Mouse (Mus musculus) midbrain, embryonic 14.5 days (tissue): ENCODE data around the gene Cep164. TPM values are rescaled to one million over a fixed set of nuclear protein-coding genes. Genes with fewer than 3 reads are reported as not detected.
"Not testable (repeated sequence)": the region's sequence is repeated elsewhere in the genome, so short reads cannot be mapped to it uniquely, and the experiment has no call there.

Experiments
- ATAC-seq: fragments of 200-750 bp; cut with Nextera tagmentation; 2 replicates; pipeline ENCODE4 v1.8.0; 2017; ENCODE audit warnings: moderate number of reproducible peaks, moderate library complexity; ENCODE audit not compliant: low FRiP score, low TSS enrichment
- DNase-seq: peaks from one replicate; pipeline ENCODE4 v3.0.0-alpha.2; 2015
- H3K27ac ChIP-seq: fragments of 300-500 bp; sonication (generic); replicated peaks from 2 replicates; pipeline ENCODE4 v1.5.1; 2014; ENCODE audit warnings: mild to moderate bottlenecking, low read depth, low read length, moderate library complexity
- H3K27me3 ChIP-seq: fragments of 300-500 bp; sonication (generic); 2 replicates; pipeline ENCODE4 v1.6.1; 2014; ENCODE audit warnings: low read length, control low read depth, mixed read lengths; ENCODE audit not compliant: control insufficient read depth, insufficient read depth
- H3K36me3 ChIP-seq: fragments of 300-500 bp; sonication (generic); 2 replicates; pipeline ENCODE4 v1.6.1; 2014; ENCODE audit warnings: low read length, control low read depth; ENCODE audit not compliant: control insufficient read depth, insufficient read depth
- H3K4me1 ChIP-seq: fragments of 300-500 bp; sonication (generic); 2 replicates; pipeline ENCODE4 v1.6.1; 2014; ENCODE audit warnings: mild to moderate bottlenecking, antibody characterized with exemption, low read length, control low read depth; ENCODE audit not compliant: control insufficient read depth, insufficient read depth
- H3K4me2 ChIP-seq: fragments of 300-500 bp; sonication (generic); 2 replicates; pipeline ENCODE4 v1.6.1; 2014; ENCODE audit warnings: mild to moderate bottlenecking, low read length, moderate library complexity
- H3K4me3 ChIP-seq: fragments of 300-500 bp; sonication (generic); replicated peaks from 2 replicates; pipeline ENCODE4 v1.5.1; 2014; ENCODE audit warnings: low read depth, low read length
- H3K9ac ChIP-seq: fragments of 300-500 bp; sonication (generic); replicated peaks from 2 replicates; pipeline ENCODE4 v1.6.1; 2014; ENCODE audit warnings: mild to moderate bottlenecking, low read length, moderate library complexity
- H3K9me3 ChIP-seq: fragments of 300-500 bp; sonication (generic); 2 replicates; pipeline ENCODE4 v1.6.1; 2016; ENCODE audit warnings: low read length, control low read depth, mixed read lengths; ENCODE audit not compliant: control insufficient read depth
- WGBS: fragments of 180-500 bp; shearing (Covaris S2); extraction: QIAGEN DNeasy Blood & Tissue Kit; methylation state at CpG from one replicate; pipeline ENCODE4 v1.1.7; 2014; 5-methylcytosine and 5-hydroxymethylcytosine counted together
- polyA plus RNA-seq: library from polyadenylated mRNA; unstranded; fragments of >200 nt; fragmentation: Nextera tagmentation; extraction: Ambion mirVana; gene quantifications from 2 replicates; pipeline ENCODE4 v1.2.1, GENCODE M21; 2014

Cep164 gene
- polyA plus RNA-seq, 1 experiment from 2014 or later, result 13.0 TPM

DNA sequence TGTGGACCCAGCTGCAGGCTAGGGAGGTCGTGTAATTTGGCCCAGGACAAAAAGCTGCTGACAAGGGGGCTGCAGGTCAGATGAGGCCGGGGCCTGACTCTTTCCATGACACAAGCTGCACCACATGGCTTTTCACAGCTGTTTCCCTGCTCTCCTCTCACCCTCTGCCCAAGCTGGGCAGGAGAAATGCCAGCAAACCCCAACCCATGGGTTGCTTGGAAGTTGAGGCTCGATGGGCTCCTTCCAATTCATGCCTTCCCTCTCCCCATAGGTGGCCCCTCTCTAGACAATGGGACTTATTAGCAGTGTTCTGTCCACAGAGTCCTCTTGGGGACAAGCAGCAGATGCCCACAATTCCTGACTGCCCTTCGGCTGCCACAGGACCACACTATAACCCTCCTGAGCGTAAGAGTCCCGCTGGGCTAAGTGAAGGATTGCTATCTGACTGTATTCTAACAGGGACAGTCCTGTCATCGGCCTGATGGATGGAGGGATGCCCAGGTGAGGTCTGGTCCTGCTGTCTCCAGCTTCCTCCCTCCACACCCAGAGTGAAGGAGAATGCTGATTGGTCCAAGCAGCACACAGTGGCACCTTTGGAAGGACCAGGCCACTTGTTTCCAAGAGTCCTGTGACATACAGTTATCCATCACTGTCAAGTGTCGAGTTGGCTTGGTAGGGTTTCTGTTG, 36.9 kb downstream of the Cep164 start:
- Histone ChIP-seq H3K4me2 (no peak overlapping the region), H3K4me1 (0 out of 2 replicates have a peak, but pooled peaks cover 2% of the 10 kb centered on the region), H3K27me3 (no peaks in the 10 kb centered on the region), H3K4me3 (no peak overlapping the region), H3K9ac (no peak overlapping the region), H3K9me3 (no peaks in the 10 kb centered on the region), H3K36me3 (peaks cover 18% of the 10 kb centered on the region; the same call in 1 of the 2 replicates), H3K27ac (no peak overlapping the region)
- WGBS, result 77% methylated on average over 8 of the region's 8 CpGs
- ATAC-seq (no peak), DNase-seq (no peak)

DNA sequence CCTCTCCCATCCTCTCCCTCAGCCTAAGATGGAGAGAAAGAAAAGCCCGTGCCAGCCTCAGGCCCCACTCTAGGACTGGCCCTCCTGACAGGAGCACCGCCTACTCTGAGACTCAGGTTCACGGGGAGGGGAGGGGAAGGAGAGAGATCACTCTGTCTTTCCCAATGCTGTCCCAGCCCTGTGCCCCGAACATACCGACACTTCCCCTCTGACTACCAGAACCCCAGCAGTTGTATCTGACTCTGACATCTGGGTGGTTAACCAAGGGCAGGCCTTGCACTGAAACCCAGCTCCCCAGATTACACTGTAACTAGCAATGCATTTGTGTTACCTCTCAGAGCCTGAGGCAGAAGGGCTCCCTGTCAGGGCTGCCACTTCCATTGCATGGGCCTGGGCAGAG, 40.1 kb downstream of the Cep164 start:
- Histone ChIP-seq H3K9me3 (no peaks in the 10 kb centered on the region), H3K4me3 (no peak overlapping the region), H3K4me1 (0 out of 2 replicates have a peak, but pooled peaks cover 2% of the 10 kb centered on the region), H3K36me3 (peaks cover 26% of the 10 kb centered on the region), H3K27me3 (no peaks in the 10 kb centered on the region), H3K9ac (no peak overlapping the region), H3K27ac (no peak overlapping the region), H3K4me2 (no peak overlapping the region)
- ATAC-seq (no peak), DNase-seq (no peak)
- 41% methylated on average over 5 of the region's 5 CpGs for WGBS

DNA sequence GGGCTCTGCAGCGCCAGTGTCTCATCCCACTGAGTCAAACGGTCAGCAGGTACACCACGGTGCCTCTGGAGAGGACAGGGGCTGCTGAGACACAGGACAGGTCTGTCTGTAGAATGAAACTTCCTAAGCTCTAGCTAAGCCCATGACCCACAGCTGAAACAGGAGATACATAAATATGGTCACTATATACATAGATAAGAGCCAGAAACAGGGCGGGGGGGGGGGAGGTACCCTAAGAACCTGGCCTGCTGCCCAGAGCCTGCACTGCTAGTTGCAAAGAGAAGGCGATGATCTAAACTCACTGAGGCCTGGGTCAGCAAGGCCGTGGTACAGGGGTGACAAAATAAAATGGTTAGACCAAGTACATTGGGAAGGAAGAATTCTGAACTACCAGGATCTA, 40.9 kb downstream of the Cep164 start:
- ATAC-seq, result no peak
- 85% methylated on average over 6 of the region's 6 CpGs for WGBS

GRCm38 (mm10) chr9:45787071-45787470, 41.4 kb downstream of the Cep164 start:
- Histone ChIP-seq H3K27ac (no peak overlapping the region), H3K36me3 (peaks cover 22% of the 10 kb centered on the region), H3K9ac (no peak overlapping the region), H3K9me3 (no peaks in the 10 kb centered on the region), H3K4me1 (0 out of 2 replicates have a peak, but pooled peaks cover 2% of the 10 kb centered on the region), H3K4me2 (no peak overlapping the region), H3K27me3 (no peaks in the 10 kb centered on the region), H3K4me3 (no peak overlapping the region)
- ATAC-seq (no peak), DNase-seq (no peak)
- 94% methylated on average over 8 of the region's 8 CpGs for whole genome bisulfite sequencing

More for the DNA sequence above, 40.9 kb downstream of the Cep164 start:
- Histone ChIP-seq H3K4me1 (0 out of 2 replicates have a peak, but pooled peaks cover 2% of the 10 kb centered on the region), H3K4me2 (no peak overlapping the region), H3K9me3 (no peaks in the 10 kb centered on the region), H3K27me3 (no peaks in the 10 kb centered on the region), H3K4me3 (no peak overlapping the region), H3K9ac (no peak overlapping the region), H3K27ac (no peak overlapping the region), H3K36me3 (peaks cover 22% of the 10 kb centered on the region)
- no peak for DNase-seq

DNA sequence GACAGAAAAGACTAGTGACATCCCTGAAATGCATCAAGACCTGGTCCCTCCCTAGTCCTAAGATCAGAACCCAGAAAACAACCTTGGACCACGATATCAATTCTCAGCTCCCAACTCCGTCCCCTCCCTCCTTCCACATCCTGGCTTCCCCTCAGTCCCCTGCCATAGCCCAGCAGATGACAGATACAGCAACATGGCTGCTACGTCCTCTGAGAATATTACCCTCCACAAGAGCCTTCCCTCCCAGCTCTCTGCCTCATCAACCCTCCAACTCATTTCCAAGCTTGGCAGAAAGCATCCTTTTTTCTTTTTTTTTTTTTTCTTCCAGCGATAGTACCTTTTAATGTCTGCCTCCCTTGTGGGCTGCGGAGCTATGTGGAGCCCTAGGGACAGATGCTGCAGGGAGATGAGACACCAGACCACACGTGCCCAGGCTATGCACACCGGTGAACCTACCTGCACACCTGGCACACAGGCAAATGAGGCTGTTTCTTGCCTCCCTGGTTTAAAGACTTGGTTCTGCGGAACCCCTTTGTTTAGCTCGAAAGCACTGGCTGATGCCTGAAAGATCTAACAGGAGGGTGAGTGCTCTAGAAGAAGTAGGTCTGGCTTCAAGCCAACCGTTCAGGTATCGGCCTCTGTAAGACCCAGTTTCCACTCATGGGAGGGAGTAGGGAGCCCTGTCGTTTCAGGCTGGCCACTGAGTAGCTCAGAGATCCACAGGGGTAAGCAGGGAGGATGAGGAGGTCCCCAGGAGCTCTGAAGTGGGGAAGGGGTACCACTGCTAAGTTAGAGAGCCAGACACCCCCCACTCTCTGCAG, 45.0 kb downstream of the Cep164 start:
- Histone ChIP-seq H3K4me1 (no peaks in the 10 kb centered on the region), H3K27me3 (no peaks in the 10 kb centered on the region), H3K36me3 (peaks cover 30% of the 10 kb centered on the region), H3K4me2 (no peak overlapping the region), H3K9ac (0 out of 2 replicates have a peak overlapping the region, but pooled peaks have one; percentile 16), H3K4me3 (no peak overlapping the region), H3K9me3 (no peaks in the 10 kb centered on the region), H3K27ac (no peak overlapping the region; the same call in 1 of the 2 replicates)
- DNase-seq, result peak; percentile 23
- no peak for ATAC-seq
- 83% methylated on average over 12 of the region's 12 CpGs for WGBS

DNA sequence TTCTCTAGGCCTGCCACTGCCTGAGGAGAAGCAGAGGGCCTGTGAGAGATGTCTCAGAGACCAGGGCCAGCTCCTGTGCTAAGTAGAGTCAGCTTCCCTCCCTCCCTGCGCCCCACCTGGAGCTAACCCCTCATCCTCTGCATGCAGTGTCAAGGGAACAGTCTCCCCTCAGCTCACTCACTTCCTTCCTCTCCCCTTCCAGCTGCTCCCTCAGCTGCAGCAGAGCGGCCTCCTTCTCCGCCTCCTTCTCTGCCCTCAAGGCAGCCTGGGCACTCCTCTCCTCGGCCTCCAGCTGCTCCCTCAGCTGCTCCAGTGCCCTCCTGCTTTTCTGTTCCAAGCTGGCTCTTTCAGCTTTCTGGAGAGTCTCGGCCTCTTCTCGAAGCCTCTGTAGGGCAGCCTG, 49.3 kb downstream of the Cep164 start:
- no peak for DNase-seq
- 76% methylated on average over 6 of the region's 6 CpGs for WGBS
- no peaks in the 10 kb centered on the region for H3K27me3 ChIP-seq

DNA sequence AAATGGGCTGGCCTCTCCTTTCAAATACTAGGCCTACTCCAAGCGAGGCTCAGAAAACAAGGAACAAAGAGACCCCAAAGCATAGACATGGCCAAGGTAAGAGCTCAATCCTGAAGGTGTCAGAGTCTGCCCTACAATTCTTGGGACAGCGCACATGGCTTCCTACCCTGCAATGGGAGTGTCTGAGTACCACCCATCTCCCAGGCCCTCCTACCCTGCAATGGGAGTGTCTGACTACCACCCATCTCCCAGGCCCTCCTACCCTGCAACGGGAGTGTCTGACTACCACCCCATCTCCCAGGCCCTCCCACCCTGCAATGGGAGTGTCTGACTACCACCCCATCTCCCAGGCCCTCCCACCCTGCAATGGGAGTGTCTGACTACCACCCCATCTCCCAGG, 52.3 kb downstream of the Cep164 start:
- not testable (repeated sequence) for H3K9me3 ChIP-seq, H3K9ac ChIP-seq, H3K4me2 ChIP-seq, H3K4me1 ChIP-seq, H3K4me3 ChIP-seq, DNase-seq, H3K27me3 ChIP-seq, H3K27ac ChIP-seq, ATAC-seq
- H3K36me3 ChIP-seq, result peaks cover 76% of the 10 kb centered on the region
- WGBS, result 88% methylated on average over 3 of the region's 3 CpGs

More for the DNA sequence above, 49.3 kb downstream of the Cep164 start:
- H3K4me2 ChIP-seq, result no peak overlapping the region
- no peak for ATAC-seq
- no peaks in the 10 kb centered on the region for H3K9me3 ChIP-seq
- no peak overlapping the region for H3K27ac ChIP-seq
- no peak overlapping the region for H3K9ac ChIP-seq
- peaks cover 52% of the 10 kb centered on the region for H3K36me3 ChIP-seq
- H3K4me3 ChIP-seq, result no peak overlapping the region
- H3K4me1 ChIP-seq, result no peaks in the 10 kb centered on the region

DNA sequence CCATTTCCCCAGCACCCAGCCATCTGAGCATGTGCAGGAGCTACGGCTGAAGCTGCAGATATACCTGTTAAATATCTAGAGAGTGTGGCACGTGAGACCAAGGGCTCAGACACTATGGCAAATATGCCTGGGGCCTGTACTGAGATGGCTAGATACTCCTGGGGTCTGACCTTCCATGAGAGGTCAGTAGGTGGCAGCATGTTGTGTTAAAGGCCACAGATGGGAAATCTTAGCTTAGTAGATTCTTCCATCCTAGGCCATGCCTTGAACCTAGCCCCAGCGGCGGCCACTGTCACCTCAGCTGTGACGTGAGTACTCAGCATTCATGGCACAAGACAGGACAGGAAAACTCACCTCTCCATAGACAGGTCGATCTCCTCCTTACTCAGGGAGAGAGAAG, 54.4 kb downstream of the Cep164 start:
- ATAC-seq (no peak), DNase-seq (no peak)
- no peaks in the 10 kb centered on the region for H3K9me3 ChIP-seq
- H3K4me3 ChIP-seq, result no peak overlapping the region
- H3K4me2 ChIP-seq, result no peak overlapping the region
- no peaks in the 10 kb centered on the region for H3K27me3 ChIP-seq
- H3K27ac ChIP-seq, result no peak overlapping the region
- 91% methylated on average over 6 of the region's 6 CpGs for WGBS
- no peaks in the 10 kb centered on the region for H3K4me1 ChIP-seq
- no peak overlapping the region for H3K9ac ChIP-seq
- peaks cover 86% of the 10 kb centered on the region for H3K36me3 ChIP-seq
